Mouse (Mus musculus): ENCODE measurements at regions not wholly inside any gene's neighbourhood (a gene's known extent, or its start where the extent isn't known, plus 50 kb on each side); places are given as distances from the start of the nearest gene placed in this dataset.

- no peaks in the 10 kb centered on the region for H3K9me3 ChIP-seq
- WGBS = 70% methylated on average over 4 of the region's 4 CpGs
- H3K4me1 ChIP-seq = no peaks in the 10 kb centered on the region
- H3K4me2 ChIP-seq = no peak overlapping the region
- peaks cover 28% of the 10 kb centered on the region for H3K27me3 ChIP-seq
- H3K36me3 ChIP-seq = no peaks in the 10 kb centered on the region
- ATAC-seq (ENCODE audit: insufficient number of reproducible peaks, insufficient read depth, low FRiP score, low TSS enrichment, low read depth) = no peak
- no peak overlapping the region for H3K27ac ChIP-seq
- H3K9ac ChIP-seq = no peak overlapping the region
- no peak overlapping the region for H3K4me3 ChIP-seq
These were observed 92.0 kb downstream of the Ddx3x start for GRCm38 (mm10) chrX:13372752-13373151.

DNA sequence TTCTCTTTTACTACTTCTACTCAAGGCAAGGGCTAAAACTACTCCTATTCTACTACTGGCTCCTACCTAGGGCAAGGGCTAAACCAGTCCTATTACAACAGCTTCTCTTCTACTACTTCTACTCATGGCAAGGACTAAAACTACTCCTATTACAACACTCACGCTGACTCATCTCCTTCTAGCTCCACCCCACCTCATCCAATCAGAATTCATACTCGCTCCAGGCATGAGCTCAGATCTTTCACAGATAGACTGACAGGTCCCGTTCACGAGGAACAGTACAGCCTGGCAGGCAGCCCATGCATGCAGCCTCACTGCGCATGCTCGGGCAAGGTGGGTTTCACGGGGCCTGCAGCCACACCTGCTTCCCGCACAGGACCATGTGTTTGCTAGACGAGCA is 79.6 kb upstream of the Nyx start:
- Histone ChIP-seq H3K4me2 (no peak overlapping the region), H3K4me1 (no peaks in the 10 kb centered on the region), H3K27me3 (no peaks in the 10 kb centered on the region; the same call in 1 of the 2 replicates), H3K9me3 (no peaks in the 10 kb centered on the region), H3K9ac (no peak overlapping the region), H3K27ac (no peak overlapping the region), H3K36me3 (no peaks in the 10 kb centered on the region), H3K4me3 (no peak overlapping the region)
- WGBS = 61% methylated on average over 9 of the region's 9 CpGs
- no peak for ATAC-seq (ENCODE audit: insufficient number of reproducible peaks, insufficient read depth, low FRiP score, low TSS enrichment, low read depth)

- Histone ChIP-seq H3K9ac (no peak overlapping the region), H3K27me3 (peaks cover 10% of the 10 kb centered on the region; the same call in 1 of the 2 replicates), H3K4me1 (no peaks in the 10 kb centered on the region), H3K36me3 (no peaks in the 10 kb centered on the region), H3K27ac (no peak overlapping the region), H3K4me3 (no peak overlapping the region), H3K4me2 (no peak overlapping the region), H3K9me3 (no peaks in the 10 kb centered on the region)
- ATAC-seq (ENCODE audit: insufficient number of reproducible peaks, insufficient read depth, low FRiP score, low TSS enrichment, low read depth) = no peak
These were observed 67.4 kb upstream of the Nyx start for GRCm38 (mm10) chrX:13398466-13398865.

DNA sequence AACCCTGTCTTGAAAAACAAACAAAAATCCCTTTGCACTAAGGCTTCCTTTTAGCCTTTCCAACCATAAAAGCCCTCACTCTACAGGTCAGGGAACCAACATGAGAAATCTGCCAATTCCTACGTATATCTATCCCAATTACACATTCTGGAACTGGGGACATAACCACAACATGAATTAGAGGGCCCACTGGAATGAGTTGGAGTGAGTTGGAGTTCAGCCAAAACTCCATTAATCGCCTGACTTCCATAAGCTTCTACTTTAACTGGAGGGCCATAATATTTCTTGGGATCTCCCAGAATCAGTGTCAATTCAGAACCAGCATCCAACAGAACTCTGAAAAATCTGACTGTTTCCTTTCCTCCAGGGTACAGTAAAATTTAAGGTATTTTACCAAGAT is 53.2 kb upstream of the Nyx start:
- 55% methylated on average over 2 of the region's 2 CpGs for WGBS
- Histone ChIP-seq H3K27me3 (peaks cover 43% of the 10 kb centered on the region), H3K27ac (no peak overlapping the region), H3K4me2 (no peak overlapping the region), H3K9ac (no peak overlapping the region), H3K9me3 (no peaks in the 10 kb centered on the region), H3K36me3 (no peaks in the 10 kb centered on the region), H3K4me1 (no peaks in the 10 kb centered on the region), H3K4me3 (no peak overlapping the region)
- no peak for ATAC-seq (ENCODE audit: insufficient number of reproducible peaks, insufficient read depth, low FRiP score, low TSS enrichment, low read depth)

- Histone ChIP-seq H3K4me1 (no peaks in the 10 kb centered on the region), H3K27me3 (peaks cover 46% of the 10 kb centered on the region), H3K4me2 (no peak overlapping the region), H3K9ac (no peak overlapping the region), H3K27ac (no peak overlapping the region), H3K9me3 (no peaks in the 10 kb centered on the region), H3K36me3 (no peaks in the 10 kb centered on the region), H3K4me3 (no peak overlapping the region)
- 60% methylated on average over 3 of the region's 3 CpGs for WGBS
- no peak for ATAC-seq (ENCODE audit: insufficient number of reproducible peaks, insufficient read depth, low FRiP score, low TSS enrichment, low read depth)
These were observed 52.8 kb upstream of the Nyx start for GRCm38 (mm10) chrX:13413135-13413534.
